In genomic region chr2:26039951-26040350, GRCm38 (mm10) we compare ENCODE assay signal across 9 mouse cellular contexts. TPM values are rescaled to one million over a fixed set of nuclear protein-coding genes. Genes with fewer than 3 reads are reported as not detected.
A peak's percentile ranks its signal among the peaks of the same experiment; 100 is the strongest.
DNase-seq lines count a peak whose midpoint lies in the region; ATAC-seq and TF ChIP-seq lines count a peak whose summit lies in the region.
"Had no signal": no experiment of that assay in that cellular context is flagged by ENCODE, and none has a peak within 500 bp of the region (broad histone marks: within the 10 kb centered on the region; RNA-seq: fewer than 3 reads in every experiment).

No protein-coding gene starts in this region.

- peak; percentile 58 for DNase-seq in adrenal gland, adult 2 months
- no peak for DNase-seq in adrenal gland, postnatal 4 days (ENCODE audit: low spot score in 2 of 2)
- peak; percentile 21 for DNase-seq in lung, embryonic 14.5 days
- no peak for DNase-seq in lung, postnatal 0 days (ENCODE audit: low spot score)
- no peak for DNase-seq in urinary bladder, postnatal 10 days (ENCODE audit: low spot score)
- DNase-seq in thymus, postnatal 14 days, result no peak

- no peak overlapping the region for H3K4me2 ChIP-seq in lung, embryonic 14.5 days
- H3K4me2 ChIP-seq in lung, postnatal 0 days (replicated peaks; ENCODE audit: low read depth, low read length), result no peak overlapping the region
- H3K4me2 ChIP-seq: heart, embryonic 13.5 days had no signal

- no peak overlapping the region for H3K4me3 ChIP-seq in lung, embryonic 14.5 days (ENCODE audit: low read depth, low read length)
- H3K4me3 ChIP-seq in lung, postnatal 0 days (ENCODE audit: low read depth, low read length), result no peak overlapping the region
- no peak overlapping the region for H3K4me3 ChIP-seq in olfactory bulb, adult 2 months (ENCODE audit: insufficient read depth, low read depth, low read length)
- H3K4me3 ChIP-seq: heart, embryonic 13.5 days had no signal

- no peak for ATAC-seq in lung, embryonic 14.5 days (ENCODE audit: insufficient read depth)
- ATAC-seq in lung, postnatal 0 days, result no peak
- peak; percentile 65; the same call in 1 of the 2 replicates for ATAC-seq in frontal cortex, adult (ENCODE audit: low TSS enrichment)

- no peak overlapping the region for H3K27ac ChIP-seq in lung, embryonic 14.5 days (ENCODE audit: low read depth)
- no peak overlapping the region for H3K27ac ChIP-seq in lung, postnatal 0 days (ENCODE audit: low read length)
- H3K27ac ChIP-seq in olfactory bulb, adult 2 months (ENCODE audit: insufficient read depth, low read depth, low read length), result 0 out of 2 replicates have a peak overlapping the region, but pooled peaks have one; percentile 54
- H3K27ac ChIP-seq: heart, embryonic 13.5 days had no signal

- H3K4me1 ChIP-seq in lung, embryonic 14.5 days (ENCODE audit: insufficient read depth), result 0 out of 2 replicates have a peak, but pooled peaks cover 4% of the 10 kb centered on the region
- H3K4me1 ChIP-seq in lung, postnatal 0 days (ENCODE audit: insufficient read depth, low read depth, low read length), result peaks cover 2% of the 10 kb centered on the region; the same call in 1 of the 2 replicates
- H3K4me1 ChIP-seq in olfactory bulb, adult 2 months (ENCODE audit: control insufficient read depth, insufficient read depth, low read length), result peaks cover 24% of the 10 kb centered on the region

- no peak for TF ChIP-seq POLR2A in olfactory bulb, adult 2 months (IDR thresholded peaks at IDR 0.05; ENCODE audit: insufficient read depth, low read depth, low read length)

- no peaks in the 10 kb centered on the region for H3K36me3 ChIP-seq in lung, embryonic 14.5 days (ENCODE audit: insufficient read depth)
- no peaks in the 10 kb centered on the region for H3K36me3 ChIP-seq in lung, postnatal 0 days (ENCODE audit: insufficient read depth, low read length)
- H3K36me3 ChIP-seq: heart, embryonic 13.5 days had no signal

- TF ChIP-seq CTCF in lung, embryonic 14.5 days (IDR thresholded peaks at IDR 0.05; ENCODE audit: low read depth), result no peak
- no peak for TF ChIP-seq CTCF in lung, postnatal 0 days (IDR thresholded peaks at IDR 0.05)
- no peak for TF ChIP-seq CTCF in olfactory bulb, adult 2 months (IDR thresholded peaks at IDR 0.05; ENCODE audit: insufficient read depth, low read depth, low read length)

- H3K27me3 ChIP-seq in lung, embryonic 14.5 days (ENCODE audit: insufficient read depth, low read length), result no peaks in the 10 kb centered on the region
- no peaks in the 10 kb centered on the region for H3K27me3 ChIP-seq in lung, postnatal 0 days (replicated peaks; ENCODE audit: insufficient read depth, low read length)

- 41% methylated on average over 14 of the region's 14 CpGs for WGBS in lung, embryonic 14.5 days
- WGBS in lung, postnatal 0 days, result 32% methylated on average over 14 of the region's 14 CpGs
- 6% methylated on average over 14 of the region's 14 CpGs for WGBS in olfactory bulb, adult 2 months

- no peaks in the 10 kb centered on the region for H3K9me3 ChIP-seq in lung, embryonic 14.5 days (ENCODE audit: low read depth, low read length)
- no peaks in the 10 kb centered on the region for H3K9me3 ChIP-seq in lung, postnatal 0 days (ENCODE audit: low read length)
- H3K9me3 ChIP-seq: heart, embryonic 13.5 days had no signal

- no peak overlapping the region for H3K9ac ChIP-seq in lung, embryonic 14.5 days
- H3K9ac ChIP-seq in lung, postnatal 0 days (replicated peaks; ENCODE audit: low read depth), result no peak overlapping the region
- H3K9ac ChIP-seq: heart, embryonic 13.5 days had no signal

- TF ChIP-seq EP300 in lung, postnatal 0 days (IDR thresholded peaks at IDR 0.05), result no peak

RNA-seq across cellular contexts. Expression of gene Ubac1, which starts 18.4 kb away (rescaled TPM):
- total RNA-seq in adrenal gland, adult 2 months (2021), result 10 to 100 TPM; 32.9 to 40.0 TPM
- 37.8 and 42.3 TPM in 2 replicates for polyA plus RNA-seq in adrenal gland, adult 2 months (2012; rRNA removed)
- 10 to 100 TPM; 51.2 to 54.4 TPM for total RNA-seq in adrenal gland, postnatal 4 days (2021)
- polyA plus RNA-seq in lung, embryonic 14.5 days (2014; fragmentation: Nextera tagmentation; extraction: Ambion mirVana), result 72.6 and 80.8 TPM in 2 replicates
- 39.2 and 40.6 TPM in 2 replicates for polyA plus RNA-seq in lung, postnatal 0 days (2015; fragmentation: Nextera tagmentation; extraction: Ambion mirVana)
- not detected in 2 replicates for polyA plus RNA-seq in olfactory bulb, adult 2 months (2012; ENCODE audit: insufficient read depth, insufficient read length, low replicate concordance, missing spikeins)

RNA-seq across cellular contexts. Expression of gene Camsap1, which starts 56.9 kb away (rescaled TPM):
- 10 to 100 TPM; 31.4 to 32.6 TPM for total RNA-seq in adrenal gland, adult 2 months (2021)
- polyA plus RNA-seq in adrenal gland, adult 2 months (2012; rRNA removed), result 3.9 and 5.5 TPM in 2 replicates
- 10 to 100 TPM; 41.3 to 44.8 TPM for total RNA-seq in adrenal gland, postnatal 4 days (2021)
- 27.8 and 31.9 TPM in 2 replicates for polyA plus RNA-seq in lung, embryonic 14.5 days (2014; fragmentation: Nextera tagmentation; extraction: Ambion mirVana)
- 5.2 and 5.4 TPM in 2 replicates for polyA plus RNA-seq in lung, postnatal 0 days (2015; fragmentation: Nextera tagmentation; extraction: Ambion mirVana)
- polyA plus RNA-seq in olfactory bulb, adult 2 months (2012; ENCODE audit: insufficient read depth, insufficient read length, low replicate concordance, missing spikeins), result not detected in 2 replicates

Comparison
In these comparisons a context has a peak if more than half of its experiments do, and no peak if none do; other contexts are left out.
1. DNase-seq: peak in adrenal gland, adult 2 months (single experiment) and lung, embryonic 14.5 days (single experiment); none in adrenal gland, postnatal 4 days (0 of 2), lung, postnatal 0 days (single experiment), urinary bladder, postnatal 10 days (single experiment) and thymus, postnatal 14 days (single experiment).
2. RNA of gene Ubac1, which starts 18.4 kb away (polyA plus RNA-seq): 72.6 to 80.8 TPM in lung, embryonic 14.5 days, 39.2 to 40.6 TPM in lung, postnatal 0 days and 37.8 to 42.3 TPM in adrenal gland, adult 2 months; not detected in olfactory bulb, adult 2 months; every median in the first group is over 10 times any median in the second.